Mouse (Mus musculus) adrenal gland, adult 2 months (tissue): Measurements from ENCODE around the gene Bicral. TPM values are rescaled to one million over a fixed set of nuclear protein-coding genes. Genes with fewer than 3 reads are reported as not detected.

ENCODE experiments used
- DNase-seq: peaks from one replicate; pipeline ENCODE4 v3.0.0; 2021
- long read RNA-seq: library from polyadenylated mRNA; stranded (forward); transcript quantifications from one replicate; pipeline ENCODE4 v2.0.0, GENCODE M21; 2021
- polyA plus RNA-seq: library from polyadenylated mRNA; depleted of rRNA; stranded (reverse); fragments of >200 nt; gene quantifications from 2 replicates; pipeline ENCODE4 v1.2.3, GENCODE M21; 2012; rRNA removed
- total RNA-seq, 2 experiments: library from RNA; stranded (reverse); gene quantifications; 2 replicates each; pipeline ENCODE4 v1.2.3; 2021

Bicral gene
- 10 to 100 TPM; 22.6 to 25.1 TPM for total RNA-seq
- polyA plus RNA-seq = 6.1 and 7.7 TPM in 2 replicates
- long read RNA-seq, partial matches to known transcripts = 1 of 9 reads
- long read RNA-seq, other reads (novel, unspliced or antisense) = 8 of 9 reads

- peak; percentile 84 for DNase-seq
Observed at GRCm38 (mm10) chr17:46857903-46858748, at the start of gene Bicral. Gene Bicral, minus strand, starts transcription at chr17:46858482.

GRCm38 (mm10) chr17:46903876-46904490 is 45.7 kb upstream of the Bicral start:
- peak; percentile 82 for DNase-seq

- DNase-seq = no peak
Observed at GRCm38 (mm10) chr17:46900941-46901340, 42.7 kb upstream of the Bicral start.

- no peak for DNase-seq
Observed at GRCm38 (mm10) chr17:46897221-46897950, 39.1 kb upstream of the Bicral start.

- no peak for DNase-seq
Observed at GRCm38 (mm10) chr17:46895426-46895825, 37.1 kb upstream of the Bicral start.

- peak; percentile 61 for DNase-seq
Observed at GRCm38 (mm10) chr17:46890843-46891594, 32.7 kb upstream of the Bicral start.

- peak; percentile 97 for DNase-seq
Observed at GRCm38 (mm10) chr17:46890116-46890815, 32.0 kb upstream of the Bicral start, which contains the start of gene Tbcc. Gene Tbcc, plus strand, starts transcription at chr17:46890684.

- peak; percentile 90 for DNase-seq
Observed at GRCm38 (mm10) chr17:46889450-46890084, 31.3 kb upstream of the Bicral start.

- DNase-seq = peak; percentile 53
Observed at GRCm38 (mm10) chr17:46888511-46889212, 30.4 kb upstream of the Bicral start.

- DNase-seq = no peak
Observed at GRCm38 (mm10) chr17:46885910-46886643, 27.8 kb upstream of the Bicral start.

- no peak for DNase-seq
Observed at GRCm38 (mm10) chr17:46885218-46885909, 27.1 kb upstream of the Bicral start.

- no peak for DNase-seq
Observed at GRCm38 (mm10) chr17:46884766-46885165, 26.5 kb upstream of the Bicral start.

- DNase-seq = no peak
Observed at GRCm38 (mm10) chr17:46883107-46883506, 24.8 kb upstream of the Bicral start.

GRCm38 (mm10) chr17:46881728-46882127 is 23.4 kb upstream of the Bicral start:
- no peak for DNase-seq

- no peak for DNase-seq
Observed at GRCm38 (mm10) chr17:46880322-46880721, 22.0 kb upstream of the Bicral start.

- peak; percentile 72 for DNase-seq
Observed at GRCm38 (mm10) chr17:46879841-46880311, 21.6 kb upstream of the Bicral start.

GRCm38 (mm10) chr17:46877061-46877460 is 18.8 kb upstream of the Bicral start:
- no peak for DNase-seq

- DNase-seq = no peak
Observed at GRCm38 (mm10) chr17:46876371-46876950, 18.2 kb upstream of the Bicral start.
